Mouse (Mus musculus) liver, embryonic 15.5 days (tissue): ENCODE results near the gene Unc79. TPM values are rescaled to one million over a fixed set of nuclear protein-coding genes. Genes with fewer than 3 reads are reported as not detected.

ENCODE experiments used
- ATAC-seq: fragments of 200-750 bp; cut with Nextera tagmentation; 2 replicates; pipeline ENCODE4 v1.8.0; 2017; ENCODE audit warnings: moderate number of reproducible peaks, mild to moderate bottlenecking, moderate library complexity; ENCODE audit not compliant: insufficient read depth
- H3K27ac ChIP-seq: fragments of 300-500 bp; sonication (generic); replicated peaks from 2 replicates; pipeline ENCODE4 v1.5.1; 2015; ENCODE audit warnings: mild to moderate bottlenecking, inconsistent platforms
- H3K27me3 ChIP-seq: fragments of 300-500 bp; sonication (generic); 2 replicates; pipeline ENCODE4 v1.6.1; 2015; ENCODE audit warnings: mild to moderate bottlenecking, inconsistent platforms
- H3K36me3 ChIP-seq: fragments of 300-500 bp; sonication (generic); replicated peaks from 2 replicates; pipeline ENCODE4 v1.6.1; 2015; ENCODE audit warnings: moderate library complexity, mild to moderate bottlenecking, inconsistent platforms
- H3K4me1 ChIP-seq: fragments of 300-500 bp; sonication (generic); replicated peaks from 2 replicates; pipeline ENCODE4 v1.6.1; 2015; ENCODE audit warnings: inconsistent platforms
- H3K4me2 ChIP-seq: fragments of 300-500 bp; sonication (generic); 2 replicates; pipeline ENCODE4 v1.6.1; 2015; ENCODE audit warnings: moderate library complexity, mild to moderate bottlenecking, inconsistent platforms
- H3K4me3 ChIP-seq: fragments of 300-500 bp; sonication (generic); replicated peaks from 2 replicates; pipeline ENCODE4 v1.5.1; 2015; ENCODE audit warnings: mild to moderate bottlenecking, inconsistent platforms
- H3K9ac ChIP-seq: fragments of 300-500 bp; sonication (generic); 2 replicates; pipeline ENCODE4 v1.6.1; 2015; ENCODE audit warnings: moderate library complexity, mild to moderate bottlenecking, inconsistent platforms
- H3K9me3 ChIP-seq: fragments of 300-500 bp; sonication (generic); replicated peaks from 2 replicates; pipeline ENCODE4 v1.6.1; 2016; ENCODE audit warnings: inconsistent platforms
- WGBS: fragments of 180-500 bp; shearing (Covaris S2); methylation state at CpG from one replicate; pipeline ENCODE4 v1.1.7; 2015; ENCODE audit warnings: mixed read lengths; ENCODE audit not compliant: insufficient replicate concordance; 5-methylcytosine and 5-hydroxymethylcytosine counted together
- polyA plus RNA-seq: library from polyadenylated mRNA; unstranded; fragments of >200 nt; fragmentation: Nextera tagmentation; extraction: Ambion mirVana; gene quantifications from 2 replicates; pipeline ENCODE4 v1.2.1, GENCODE M21; 2015

Unc79 gene
- polyA plus RNA-seq, 1 experiment from 2014 or later, result 0.01 TPM

GRCm38 (mm10) chr12:103041401-103041800, 92.7 kb downstream of the Unc79 start:
- Histone ChIP-seq H3K27ac (no peak overlapping the region), H3K4me1 (no peaks in the 10 kb centered on the region), H3K36me3 (no peaks in the 10 kb centered on the region), H3K9me3 (no peaks in the 10 kb centered on the region), H3K4me3 (no peak overlapping the region), H3K9ac (no peak overlapping the region), H3K27me3 (no peaks in the 10 kb centered on the region), H3K4me2 (no peak overlapping the region)
- ATAC-seq, result no peak
- 51% methylated on average over 3 of the region's 3 CpGs for WGBS

- Histone ChIP-seq H3K4me3 (no peak overlapping the region), H3K36me3 (no peaks in the 10 kb centered on the region), H3K27me3 (no peaks in the 10 kb centered on the region), H3K4me2 (no peak overlapping the region), H3K4me1 (no peaks in the 10 kb centered on the region), H3K9me3 (no peaks in the 10 kb centered on the region), H3K27ac (no peak overlapping the region), H3K9ac (no peak overlapping the region)
- no peak for ATAC-seq
- 80% methylated on average over 5 of the region's 5 CpGs for WGBS
Measured at GRCm38 (mm10) chr12:103042711-103043110, 94.1 kb downstream of the Unc79 start.

- no peak overlapping the region for H3K4me2 ChIP-seq
- 59% methylated on average over 4 of the region's 4 CpGs for WGBS
- no peaks in the 10 kb centered on the region for H3K27me3 ChIP-seq
- H3K4me3 ChIP-seq, result no peak overlapping the region
- H3K27ac ChIP-seq, result no peak overlapping the region
- no peaks in the 10 kb centered on the region for H3K4me1 ChIP-seq
- no peaks in the 10 kb centered on the region for H3K36me3 ChIP-seq
- ATAC-seq, result no peak
- H3K9ac ChIP-seq, result no peak overlapping the region
- no peaks in the 10 kb centered on the region for H3K9me3 ChIP-seq
Measured at GRCm38 (mm10) chr12:103044422-103044821, 95.8 kb downstream of the Unc79 start.

GRCm38 (mm10) chr12:103049865-103050264, 101.2 kb downstream of the Unc79 start:
- no peaks in the 10 kb centered on the region for H3K4me1 ChIP-seq
- H3K27me3 ChIP-seq, result no peaks in the 10 kb centered on the region
- whole genome bisulfite sequencing, result 75% methylated on average over 12 of the region's 12 CpGs
- no peak for ATAC-seq
- no peak overlapping the region for H3K27ac ChIP-seq
- H3K9ac ChIP-seq, result no peak overlapping the region
- no peaks in the 10 kb centered on the region for H3K36me3 ChIP-seq
- no peaks in the 10 kb centered on the region for H3K9me3 ChIP-seq
- H3K4me3 ChIP-seq, result no peak overlapping the region
- H3K4me2 ChIP-seq, result no peak overlapping the region

- Histone ChIP-seq H3K27me3 (no peaks in the 10 kb centered on the region), H3K27ac (no peak overlapping the region), H3K4me1 (no peaks in the 10 kb centered on the region), H3K4me2 (no peak overlapping the region), H3K36me3 (no peaks in the 10 kb centered on the region), H3K4me3 (no peak overlapping the region), H3K9ac (no peak overlapping the region), H3K9me3 (no peaks in the 10 kb centered on the region)
- ATAC-seq, result no peak
- WGBS, result 66% methylated on average over 21 of the region's 21 CpGs
Measured at GRCm38 (mm10) chr12:103059321-103060053, 110.8 kb downstream of the Unc79 start.

- WGBS, result 81% methylated on average over 10 of the region's 10 CpGs
- no peak for ATAC-seq
- no peaks in the 10 kb centered on the region for H3K4me1 ChIP-seq
- no peaks in the 10 kb centered on the region for H3K9me3 ChIP-seq
- no peaks in the 10 kb centered on the region for H3K36me3 ChIP-seq
- no peaks in the 10 kb centered on the region for H3K27me3 ChIP-seq
- H3K9ac ChIP-seq, result no peak overlapping the region
- H3K27ac ChIP-seq, result no peak overlapping the region
- H3K4me3 ChIP-seq, result no peak overlapping the region
- H3K4me2 ChIP-seq, result no peak overlapping the region
Measured at GRCm38 (mm10) chr12:103060791-103061190, 112.1 kb downstream of the Unc79 start.

- Histone ChIP-seq H3K27ac (no peak overlapping the region), H3K4me2 (no peak overlapping the region), H3K4me3 (no peak overlapping the region), H3K9ac (no peak overlapping the region), H3K36me3 (no peaks in the 10 kb centered on the region), H3K4me1 (no peaks in the 10 kb centered on the region), H3K9me3 (no peaks in the 10 kb centered on the region), H3K27me3 (no peaks in the 10 kb centered on the region)
- ATAC-seq, result no peak
- 61% methylated on average over 4 of the region's 4 CpGs for WGBS
Measured at GRCm38 (mm10) chr12:103062133-103062532, 113.5 kb downstream of the Unc79 start.

- H3K4me3 ChIP-seq, result no peak overlapping the region
- ATAC-seq, result no peak
- H3K4me1 ChIP-seq, result no peaks in the 10 kb centered on the region
- H3K36me3 ChIP-seq, result no peaks in the 10 kb centered on the region
- no peaks in the 10 kb centered on the region for H3K27me3 ChIP-seq
- WGBS, result 2% methylated on average over 3 of the region's 3 CpGs
- no peaks in the 10 kb centered on the region for H3K9me3 ChIP-seq
- no peak overlapping the region for H3K4me2 ChIP-seq
- no peak overlapping the region for H3K9ac ChIP-seq
- H3K27ac ChIP-seq, result no peak overlapping the region
Measured at GRCm38 (mm10) chr12:103064944-103065343, 116.3 kb downstream of the Unc79 start.

GRCm38 (mm10) chr12:103068161-103068560, 119.5 kb downstream of the Unc79 start:
- 70% methylated on average over 5 of the region's 5 CpGs for WGBS
- no peaks in the 10 kb centered on the region for H3K27me3 ChIP-seq
- no peaks in the 10 kb centered on the region for H3K4me1 ChIP-seq
- H3K9ac ChIP-seq, result no peak overlapping the region
- no peak for ATAC-seq
- no peaks in the 10 kb centered on the region for H3K36me3 ChIP-seq
- H3K27ac ChIP-seq, result no peak overlapping the region
- no peak overlapping the region for H3K4me2 ChIP-seq
- H3K4me3 ChIP-seq, result no peak overlapping the region
- no peaks in the 10 kb centered on the region for H3K9me3 ChIP-seq

- Histone ChIP-seq H3K36me3 (no peaks in the 10 kb centered on the region), H3K4me2 (no peak overlapping the region), H3K9me3 (no peaks in the 10 kb centered on the region), H3K9ac (no peak overlapping the region), H3K4me1 (no peaks in the 10 kb centered on the region), H3K27ac (no peak overlapping the region), H3K4me3 (no peak overlapping the region), H3K27me3 (no peaks in the 10 kb centered on the region)
- ATAC-seq, result no peak
- 61% methylated on average over 12 of the region's 12 CpGs for WGBS
Measured at GRCm38 (mm10) chr12:103069565-103069964, 120.9 kb downstream of the Unc79 start.

GRCm38 (mm10) chr12:103073953-103074352, 125.3 kb downstream of the Unc79 start:
- no peak overlapping the region for H3K4me3 ChIP-seq
- H3K27ac ChIP-seq, result no peak overlapping the region
- H3K4me2 ChIP-seq, result no peak overlapping the region
- no peaks in the 10 kb centered on the region for H3K9me3 ChIP-seq
- no peaks in the 10 kb centered on the region for H3K27me3 ChIP-seq
- no peaks in the 10 kb centered on the region for H3K4me1 ChIP-seq
- H3K9ac ChIP-seq, result no peak overlapping the region
- no peak for ATAC-seq
- 72% methylated on average over 4 of the region's 4 CpGs for WGBS
- no peaks in the 10 kb centered on the region for H3K36me3 ChIP-seq

- H3K4me1 ChIP-seq, result no peaks in the 10 kb centered on the region
Measured at GRCm38 (mm10) chr12:103078751-103079150, 130.1 kb downstream of the Unc79 start.

More at GRCm38 (mm10) chr12:103078751-103079150, 130.1 kb downstream of the Unc79 start:
- Histone ChIP-seq H3K27me3 (no peaks in the 10 kb centered on the region), H3K36me3 (no peaks in the 10 kb centered on the region), H3K4me3 (no peak overlapping the region), H3K9ac (no peak overlapping the region), H3K9me3 (no peaks in the 10 kb centered on the region), H3K27ac (no peak overlapping the region), H3K4me2 (no peak overlapping the region)
- no peak for ATAC-seq
- WGBS, result 54% methylated on average over 7 of the region's 7 CpGs
